Mouse (Mus musculus) midbrain, embryonic 11.5 days (tissue): ENCODE measurements around the gene Olfr101. TPM values are rescaled to one million over a fixed set of nuclear protein-coding genes. Genes with fewer than 3 reads are reported as not detected.

ENCODE experiments used
- ATAC-seq: fragments of 200-750 bp; cut with Nextera tagmentation; 2 replicates; pipeline ENCODE4 v1.8.0; 2017; ENCODE audit warnings: moderate TSS enrichment, moderate library complexity; ENCODE audit not compliant: low FRiP score
- DNase-seq: peaks from one replicate; pipeline ENCODE4 v3.0.0; 2015; ENCODE audit warnings: low spot score; ENCODE audit errors: missing footprints
- H3K27ac ChIP-seq: fragments of 300-500 bp; sonication (generic); 2 replicates; pipeline ENCODE4 v1.5.1; 2014; ENCODE audit warnings: low read depth, low read length
- H3K27me3 ChIP-seq: fragments of 300-500 bp; sonication (generic); 2 replicates; pipeline ENCODE4 v1.6.1; 2014; ENCODE audit warnings: mild to moderate bottlenecking, low read length, moderate library complexity, mixed read lengths; ENCODE audit not compliant: control insufficient read depth, insufficient read depth
- H3K36me3 ChIP-seq: fragments of 300-500 bp; sonication (generic); 2 replicates; pipeline ENCODE4 v1.6.1; 2014; ENCODE audit warnings: mild to moderate bottlenecking, low read length, moderate library complexity, mixed read lengths; ENCODE audit not compliant: control insufficient read depth, insufficient read depth
- H3K4me1 ChIP-seq: fragments of 300-500 bp; sonication (generic); 2 replicates; pipeline ENCODE4 v1.6.1; 2014; ENCODE audit warnings: low read length; ENCODE audit not compliant: control insufficient read depth, insufficient read depth
- H3K4me2 ChIP-seq: fragments of 300-500 bp; sonication (generic); 2 replicates; pipeline ENCODE4 v1.6.1; 2014; ENCODE audit warnings: mild to moderate bottlenecking, moderate library complexity
- H3K4me3 ChIP-seq: fragments of 300-500 bp; sonication (generic); 2 replicates; pipeline ENCODE4 v1.5.1; 2014; ENCODE audit warnings: low read depth, low read length
- H3K9ac ChIP-seq: fragments of 300-500 bp; sonication (generic); 2 replicates; pipeline ENCODE4 v1.6.1; 2014; ENCODE audit warnings: low read length
- H3K9me3 ChIP-seq: fragments of 300-500 bp; sonication (generic); 2 replicates; pipeline ENCODE4 v1.6.1; 2016; ENCODE audit warnings: low read length; ENCODE audit not compliant: control insufficient read depth
- WGBS: fragments of 180-500 bp; shearing (Covaris S2); extraction: QIAGEN DNeasy Blood & Tissue Kit; methylation state at CpG from one replicate; pipeline ENCODE4 v1.1.7; 2014; 5-methylcytosine and 5-hydroxymethylcytosine counted together
- polyA plus RNA-seq: library from polyadenylated mRNA; unstranded; fragments of >200 nt; fragmentation: Nextera tagmentation; extraction: Ambion mirVana; gene quantifications from 2 replicates; pipeline ENCODE4 v1.2.1, GENCODE M21; 2014

Olfr101 gene
- polyA plus RNA-seq, 1 experiment from 2014 or later: not detected

GRCm38 (mm10) chr17:37270702-37271092 is 33.4 kb downstream of the Olfr101 start:
- Histone ChIP-seq H3K4me3 (peak overlapping the region; percentile 41), H3K27me3 (no peaks in the 10 kb centered on the region), H3K4me2 (peak overlapping the region; percentile 59), H3K27ac (no peak overlapping the region), H3K9ac (peak overlapping the region; percentile 54), H3K9me3 (no peaks in the 10 kb centered on the region), H3K4me1 (no peaks in the 10 kb centered on the region), H3K36me3 (no peaks in the 10 kb centered on the region)
- DNase-seq (no peak), ATAC-seq (peak; percentile 49; the same call in 1 of the 2 replicates)
- 62% methylated on average over 8 of the region's 8 CpGs for WGBS

GRCm38 (mm10) chr17:37270058-37270701 is 33.9 kb downstream of the Olfr101 start, which contains the start of gene H2-M3:
Gene H2-M3, plus strand, starts transcription at chr17:37270220.
- Histone ChIP-seq H3K4me1 (no peaks in the 10 kb centered on the region), H3K9ac (peak within 1 kb of the TSS; percentile 54), H3K27ac (no peak within 1 kb of the TSS), H3K9me3 (no peaks in the 10 kb centered on the region), H3K4me2 (peak within 1 kb of the TSS; percentile 59), H3K27me3 (no peaks in the 10 kb centered on the region), H3K4me3 (peak within 1 kb of the TSS; percentile 41), H3K36me3 (no peaks in the 10 kb centered on the region)
- ATAC-seq (peak; percentile 99), DNase-seq (peak; percentile 99)
- WGBS: 5% methylated on average over 26 of the region's 26 CpGs

DNA sequence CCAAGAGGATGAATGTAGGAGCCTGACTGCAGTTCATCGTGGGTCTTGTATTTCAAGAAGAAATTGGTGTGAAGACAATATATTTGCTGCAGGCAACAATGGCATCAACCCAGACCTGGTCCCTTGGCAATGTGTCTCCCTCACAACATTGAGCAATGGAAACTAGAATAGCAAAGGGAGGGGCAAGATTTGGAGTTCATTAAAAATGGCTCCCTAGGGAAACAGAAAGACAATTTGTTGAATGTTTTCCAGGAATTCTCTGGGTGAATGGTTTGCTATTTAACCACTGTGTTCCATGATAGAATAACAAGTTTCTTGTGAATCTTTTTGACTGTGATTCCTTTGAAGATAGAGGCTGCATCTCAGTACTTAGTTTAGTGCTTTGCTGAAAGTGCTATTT is 40.5 kb downstream of the Olfr101 start, which contains the start of gene Olfr98:
Gene Olfr98 (minus strand): TSS at position 124 of the 400 bp plus-strand sequence.
- H3K4me2 ChIP-seq: no peak within 1 kb of the TSS
- 78% methylated on average over 1 of the region's 1 CpGs for WGBS
- H3K36me3 ChIP-seq: no peaks in the 10 kb centered on the region

GRCm38 (mm10) chr17:37250544-37250943 is 53.6 kb downstream of the Olfr101 start:
- ATAC-seq (no peak), DNase-seq (no peak)
- 14% methylated on average over 1 of the region's 1 CpGs for WGBS
- Histone ChIP-seq H3K9me3 (no peaks in the 10 kb centered on the region), H3K4me1 (no peaks in the 10 kb centered on the region), H3K4me2 (no peak overlapping the region), H3K36me3 (no peaks in the 10 kb centered on the region), H3K9ac (no peak overlapping the region), H3K27ac (no peak overlapping the region), H3K27me3 (no peaks in the 10 kb centered on the region), H3K4me3 (no peak overlapping the region)

More for the DNA sequence above, 40.5 kb downstream of the Olfr101 start, which contains the start of gene Olfr98:
- DNase-seq: no peak
- no peaks in the 10 kb centered on the region for H3K4me1 ChIP-seq
- no peak within 1 kb of the TSS for H3K9ac ChIP-seq
- H3K9me3 ChIP-seq: no peaks in the 10 kb centered on the region
- H3K27ac ChIP-seq: no peak within 1 kb of the TSS
- H3K27me3 ChIP-seq: no peaks in the 10 kb centered on the region
- no peak for ATAC-seq
- H3K4me3 ChIP-seq: no peak within 1 kb of the TSS

DNA sequence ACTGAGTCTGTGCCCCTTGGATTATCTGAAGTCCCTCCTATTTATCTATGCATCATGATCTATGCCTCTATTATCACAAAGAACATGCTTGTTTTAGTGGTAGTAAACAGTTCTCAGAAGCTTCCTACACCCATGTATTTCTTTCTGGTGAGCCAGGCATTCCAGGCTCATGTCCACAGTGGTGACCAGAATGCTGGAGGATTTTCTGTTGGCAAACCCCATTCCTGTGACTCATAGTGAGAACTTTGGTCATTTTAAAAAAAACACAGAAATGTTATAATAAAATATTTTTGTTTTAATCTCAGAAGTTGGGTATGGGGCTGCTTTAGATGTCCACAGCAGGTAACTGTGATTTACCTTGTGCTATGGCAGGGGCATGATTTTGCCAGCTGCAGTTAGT is 54.7 kb downstream of the Olfr101 start:
- DNase-seq (no peak), ATAC-seq (no peak)
- Histone ChIP-seq H3K4me2 (no peak overlapping the region), H3K4me3 (no peak overlapping the region), H3K36me3 (no peaks in the 10 kb centered on the region), H3K9ac (no peak overlapping the region), H3K4me1 (no peaks in the 10 kb centered on the region), H3K27ac (no peak overlapping the region), H3K9me3 (no peaks in the 10 kb centered on the region), H3K27me3 (no peaks in the 10 kb centered on the region)

Other genes with a start within 250 kb of the Olfr101 start
- gene Olfr90, start 215.8 kb downstream of the Olfr101 start, polyA plus RNA-seq: not detected in 2 replicates
- gene Olfr91, start 206.0 kb downstream of the Olfr101 start, polyA plus RNA-seq: not detected in 2 replicates
- gene Olfr92, start 184.2 kb downstream of the Olfr101 start, polyA plus RNA-seq: not detected in 2 replicates
- gene Olfr93, start 142.8 kb downstream of the Olfr101 start, polyA plus RNA-seq: not detected in 2 replicates
- gene Ubd, start 110.4 kb downstream of the Olfr101 start, polyA plus RNA-seq: not detected in 2 replicates
- not detected in 2 replicates for gene Olfr94, start 103.3 kb downstream of the Olfr101 start, polyA plus RNA-seq
- gene Olfr95, start 91.2 kb downstream of the Olfr101 start, polyA plus RNA-seq: not detected in 2 replicates
- not detected in 2 replicates for gene Olfr96, start 84.2 kb downstream of the Olfr101 start, polyA plus RNA-seq
- gene Olfr97, start 67.0 kb downstream of the Olfr101 start, polyA plus RNA-seq: not detected in 2 replicates
- gene Olfr98, start 40.6 kb downstream of the Olfr101 start, polyA plus RNA-seq: not detected in 2 replicates
- gene H2-M3, start 34.1 kb downstream of the Olfr101 start, polyA plus RNA-seq: 1.4 and 1.8 TPM in 2 replicates
- not detected in 2 replicates for gene Olfr99, start 20.9 kb downstream of the Olfr101 start, polyA plus RNA-seq
- not detected in 2 replicates for gene Olfr102, start 12.7 kb upstream of the Olfr101 start, polyA plus RNA-seq
- gene Olfr103, start 35.4 kb upstream of the Olfr101 start, polyA plus RNA-seq: not detected in 2 replicates
- not detected in 2 replicates for gene Olfr104-ps, start 55.3 kb upstream of the Olfr101 start, polyA plus RNA-seq
- not detected in 2 replicates for gene Olfr105-ps, start 74.7 kb upstream of the Olfr101 start, polyA plus RNA-seq
- gene Olfr106-ps, start 86.1 kb upstream of the Olfr101 start, polyA plus RNA-seq: not detected in 2 replicates
- not detected in 2 replicates for gene Olfr107, start 94.9 kb upstream of the Olfr101 start, polyA plus RNA-seq
- not detected in 2 replicates for gene Olfr108, start 141.2 kb upstream of the Olfr101 start, polyA plus RNA-seq
- gene Olfr109, start 154.6 kb upstream of the Olfr101 start, polyA plus RNA-seq: not detected in 2 replicates
- not detected in 2 replicates for gene H2-M2, start 179.2 kb upstream of the Olfr101 start, polyA plus RNA-seq
- not detected in 2 replicates for gene Olfr110, start 188.2 kb upstream of the Olfr101 start, polyA plus RNA-seq
- gene Olfr111, start 203.7 kb upstream of the Olfr101 start, polyA plus RNA-seq: not detected in 2 replicates